Comparison of ENCODE assay signal across 8 mouse cellular contexts in the genomic region with DNA sequence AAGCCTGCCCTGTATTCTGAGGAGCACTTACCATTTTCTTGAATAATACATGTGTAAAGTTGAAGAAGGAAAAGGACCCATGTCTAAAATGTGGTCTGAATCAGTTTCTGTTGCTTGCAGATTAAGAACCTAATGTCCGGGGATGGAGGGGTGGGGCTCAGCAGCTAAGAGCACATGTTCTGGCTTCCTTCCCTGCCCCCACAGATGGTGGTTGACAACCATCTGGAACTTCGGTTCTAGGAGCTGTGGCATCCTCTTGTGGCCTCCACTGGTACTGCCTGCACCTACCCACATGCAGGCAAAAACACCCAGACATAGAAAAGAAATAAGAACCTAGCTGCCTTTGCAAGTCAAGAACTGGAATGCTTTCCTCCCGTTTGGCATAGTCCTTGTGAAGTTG.
A peak's percentile ranks its signal among the peaks of the same experiment; 100 is the strongest.
DNase-seq lines count a peak whose midpoint lies in the region; TF ChIP-seq lines count a peak whose summit lies in the region.

No protein-coding gene starts in this region.

- peak; percentile 43; the same call in 1 of the 2 replicates for TF ChIP-seq POLR2A in CH12.LX (IDR thresholded peaks at IDR 0.05; ENCODE audit: low read depth, low read length)

- H3K36me3 ChIP-seq in CH12.LX (replicated peaks in 1 of 2; ENCODE audit: control insufficient read depth in 1 of 2, insufficient read depth in 1 of 2, low read length in 1 of 2) = peaks cover 6 to 29% of the 10 kb centered on the region in 2 experiments

- H3K4me2 ChIP-seq in CH12.LX (ENCODE audit: insufficient read depth, low read depth, poor library complexity, severe bottlenecking) = peak overlapping the region; percentile 47

- H3K9me3 ChIP-seq in CH12.LX (replicated peaks; ENCODE audit: low read length) = no peaks in the 10 kb centered on the region

- dilution Hi-C loops in CH12.LX (cut with MboI; ENCODE audit: extremely low pct_ligation_motif_present, extremely low pct_unique_long_range_greater_than_20kb, low sequenced_read_pairs) = no loop called here

- H3K9ac ChIP-seq in CH12.LX (ENCODE audit: insufficient read depth, low read depth) = peak overlapping the region; percentile 39

- TF ChIP-seq CTCF in CH12.LX (conservative IDR thresholded peaks at IDR 0.05 in 1 of 2, IDR thresholded peaks at IDR 0.05 in 1 of 2; ENCODE audit: low read depth in 2 of 2, low read length in 2 of 2) = peak; percentile 98 to 100

- no peak overlapping the region for H3K27ac ChIP-seq in CH12.LX (ENCODE audit: insufficient read depth, low read depth)

- H3K4me1 ChIP-seq in CH12.LX (ENCODE audit: control insufficient read depth in 1 of 2, insufficient read depth in 2 of 2) = peaks cover 22 to 40% of the 10 kb centered on the region in 2 experiments

- TF ChIP-seq RAD21 in CH12.LX (IDR thresholded peaks at IDR 0.05; ENCODE audit: low read depth, low read length) = peak; percentile 99

- TF ChIP-seq EP300 in CH12.LX (IDR thresholded peaks at IDR 0.05; ENCODE audit: low read length) = peak; percentile 55

- H3K27me3 ChIP-seq in CH12.LX (replicated peaks) = no peaks in the 10 kb centered on the region

- DNase-seq in CH12.LX (ENCODE audit: extremely low read depth) = peak; percentile 97
- peak; percentile 84 to 92 for DNase-seq in adrenal gland, adult (ENCODE audit: inconsistent age in 2 of 2, low spot score in 1 of 2)
- peak; percentile 76 for DNase-seq in embryo, embryonic 10 days (ENCODE audit: low spot score)
- DNase-seq in heart, adult 8-10 months (ENCODE audit: low spot score) = peak; percentile 77
- DNase-seq in layer of hippocampus, postnatal 10 days (ENCODE audit: low spot score in 2 of 2) = peak; percentile 91 to 92
- peak; percentile 85 for DNase-seq in lung, postnatal 14 days
- DNase-seq in right cerebral cortex, postnatal 25 days = peak; percentile 86
- peak; percentile 70 for DNase-seq in urinary bladder, postnatal 25 days (ENCODE audit: low spot score)

- H3K79me2 ChIP-seq in CH12.LX (replicated peaks; ENCODE audit: control insufficient read depth, extremely low read depth, insufficient read depth, poor library complexity, severe bottlenecking) = no peaks in the 10 kb centered on the region

- in situ Hi-C loops in CH12.LX (cut with MboI; ENCODE audit: low pct_ligation_motif_present, low pct_unique_long_range_greater_than_20kb, low sequenced_read_pairs) = loop anchor here (5.0 kb wide), 1 partner anchor 351 kb away; no protein-coding TSS in a partner anchor

- peak overlapping the region; percentile 49 to 60 (median 52) for H3K4me3 ChIP-seq in CH12.LX (replicated peaks in 1 of 3; ENCODE audit: low read depth in 2 of 3, low read length in 2 of 3, poor library complexity in 1 of 3)

TF ChIP-seq in CH12.LX, 34 proteins besides CTCF, POLR2A, EP300 and RAD21:
- TF ChIP-seq HCFC1 (IDR thresholded peaks at IDR 0.05; ENCODE audit: low read depth, low read length) (peak; percentile 58), ZMIZ1 (IDR thresholded peaks at IDR 0.05; ENCODE audit: low read depth, low read length) (no peak), ELF1 (IDR thresholded peaks at IDR 0.05; ENCODE audit: low read depth, low read length) (peak; percentile 55), IRF4 (IDR thresholded peaks at IDR 0.05; ENCODE audit: low read depth, low read length) (peak; percentile 72), JUND (conservative IDR thresholded peaks at IDR 0.05; ENCODE audit: low read depth, low read length) (peak; percentile 29; the same call in 1 of the 2 replicates), KAT2A (IDR thresholded peaks at IDR 0.05; ENCODE audit: insufficient replicate concordance, low read length) (0 out of 2 replicates have a peak, but pooled peaks have one; percentile 44), ETS1 (conservative IDR thresholded peaks at IDR 0.05; ENCODE audit: low read depth, low read length) (peak; percentile 61), POLR2AphosphoS2 (IDR thresholded peaks at IDR 0.05; ENCODE audit: low read depth, low read length) (no peak), MAFK (IDR thresholded peaks at IDR 0.05; ENCODE audit: insufficient replicate concordance, low read length) (no peak), SMC3 (IDR thresholded peaks at IDR 0.05; ENCODE audit: low read depth, low read length) (peak; percentile 93), RCOR1 (conservative IDR thresholded peaks at IDR 0.05; ENCODE audit: low read depth, low read length) (peak; percentile 71), NRF1 (IDR thresholded peaks at IDR 0.05; ENCODE audit: low read depth, low read length) (peak; percentile 43; the same call in 1 of the 2 replicates), ZNF384 (IDR thresholded peaks at IDR 0.05; ENCODE audit: low read depth, low read length) (0 out of 2 replicates have a peak, but pooled peaks have one; percentile 11), PAX5 (IDR thresholded peaks at IDR 0.05; ENCODE audit: low read length) (no peak), MXI1 (IDR thresholded peaks at IDR 0.05; ENCODE audit: low read depth, low read length) (peak; percentile 100), E2F4 (IDR thresholded peaks at IDR 0.05; ENCODE audit: insufficient replicate concordance, low read depth, low read length) (0 out of 2 replicates have a peak, but pooled peaks have one; percentile 20), MEF2A (IDR thresholded peaks at IDR 0.05; ENCODE audit: borderline replicate concordance, low read depth, low read length) (peak; percentile 44; the same call in 1 of the 2 replicates), MAX (IDR thresholded peaks at IDR 0.05; ENCODE audit: low read length) (peak; percentile 100), TBP (conservative IDR thresholded peaks at IDR 0.05; ENCODE audit: low read depth, low read length) (0 out of 2 replicates have a peak, but pooled peaks have one; percentile 63), ZKSCAN1 (IDR thresholded peaks at IDR 0.05; ENCODE audit: borderline replicate concordance, low read depth, low read length) (no peak), JUN (IDR thresholded peaks at IDR 0.05; ENCODE audit: insufficient read depth, low read depth, low read length) (peak; percentile 42), MAZ (IDR thresholded peaks at IDR 0.05; ENCODE audit: low read depth, low read length) (peak; percentile 91), SIN3A (IDR thresholded peaks at IDR 0.05; ENCODE audit: low read length) (peak; percentile 100), BHLHE40 (IDR thresholded peaks at IDR 0.05; ENCODE audit: low read depth, low read length) (peak; percentile 70), TCF12 (IDR thresholded peaks at IDR 0.05; ENCODE audit: low read depth, low read length) (peak; percentile 86), NELFE (IDR thresholded peaks at IDR 0.05; ENCODE audit: low read depth, low read length) (peak; percentile 78), CHD1 (IDR thresholded peaks at IDR 0.05; ENCODE audit: low read depth, low read length) (no peak), CHD2 (IDR thresholded peaks at IDR 0.05; ENCODE audit: low read length) (peak; percentile 96), USF2 (conservative IDR thresholded peaks at IDR 0.05; ENCODE audit: low read depth, low read length) (no peak), GABPA (IDR thresholded peaks at IDR 0.05; ENCODE audit: insufficient replicate concordance, low read depth, low read length) (no peak), ZC3H11A (IDR thresholded peaks at IDR 0.05; ENCODE audit: low read depth, low read length) (peak; percentile 71), UBTF (IDR thresholded peaks at IDR 0.05; ENCODE audit: low read depth, low read length) (no peak), USF1 (IDR thresholded peaks at IDR 0.05; ENCODE audit: low read depth, low read length) (no peak), MYC (IDR thresholded peaks at IDR 0.05; ENCODE audit: low read depth, low read length) (peak; percentile 100)
